Mouse (Mus musculus) MEL (cell line): ENCODE results near the gene 4930404N11Rik. TPM values are rescaled to one million over a fixed set of nuclear protein-coding genes. Genes with fewer than 3 reads are reported as not detected.

Experiments used
- DNase-seq: peaks from one replicate; pipeline ENCODE4 v3.0.0; 2011; ENCODE audit warnings: low read depth, low spot score
- H3K27ac ChIP-seq: 2 replicates; pipeline ENCODE4 v1.5.1; 2012; ENCODE audit warnings: low read depth, mild to moderate bottlenecking, control low read depth, low read length, moderate library complexity; ENCODE audit not compliant: control insufficient read depth
- H3K27me3 ChIP-seq, 2 experiments: fragments of 150-350 bp in 1 of 2; sonication (generic) in 1 of 2; 2 replicates each; pipeline ENCODE4 v1.6.1; 2012; ENCODE audit warnings: low read length in 2 of 2, mild to moderate bottlenecking in 2 of 2, improper control_type of control experiment in 1 of 2, moderate library complexity in 1 of 2; ENCODE audit not compliant: insufficient read depth in 2 of 2, control insufficient read depth in 1 of 2
- H3K36me3 ChIP-seq, 2 experiments: 2 replicates each; pipeline ENCODE4 v1.6.1; 2012 to 2014; ENCODE audit warnings: low read length in 2 of 2, improper control_type of control experiment in 1 of 2, inconsistent platforms in 1 of 2, mild to moderate bottlenecking in 1 of 2; ENCODE audit not compliant: insufficient read depth in 2 of 2, control insufficient read depth in 1 of 2
- H3K4me1 ChIP-seq, 2 experiments: fragments of 150-350 bp in 1 of 2; sonication (generic) in 1 of 2; 2 replicates each; pipeline ENCODE4 v1.6.1; 2012; ENCODE audit warnings: low read length in 2 of 2, improper control_type of control experiment in 1 of 2, mild to moderate bottlenecking in 1 of 2; ENCODE audit not compliant: insufficient read depth in 2 of 2, control insufficient read depth in 1 of 2
- H3K4me3 ChIP-seq, 2 experiments: fragments of 150-350 bp in 1 of 2; sonication (generic) in 1 of 2; 2 replicates each; pipeline ENCODE4 v1.5.1; 2012; ENCODE audit warnings: low read depth in 2 of 2, low read length in 2 of 2, mild to moderate bottlenecking in 2 of 2, moderate library complexity in 2 of 2, control low read depth in 1 of 2, improper control_type of control experiment in 1 of 2; ENCODE audit not compliant: control insufficient read depth in 1 of 2, insufficient read depth in 1 of 2
- H3K79me2 ChIP-seq: 2 replicates; pipeline ENCODE4 v1.6.1; 2012; ENCODE audit warnings: mild to moderate bottlenecking, low read length, moderate library complexity; ENCODE audit not compliant: control insufficient read depth, poor library complexity, insufficient read depth
- H3K9ac ChIP-seq: 2 replicates; pipeline ENCODE4 v1.6.1; 2012; ENCODE audit warnings: low read depth, mild to moderate bottlenecking, control low read depth, low read length, moderate library complexity; ENCODE audit not compliant: control insufficient read depth, poor library complexity, severe bottlenecking
- H3K9me3 ChIP-seq: fragments of 150-350 bp; sonication (generic); replicated peaks from 2 replicates; pipeline ENCODE4 v1.6.1; 2012; ENCODE audit warnings: mild to moderate bottlenecking, low read length, improper control_type of control experiment, moderate library complexity; ENCODE audit not compliant: insufficient read depth
- BHLHE40 ChIP-seq: IDR thresholded peaks from 2 replicates; pipeline ENCODE4 v1.6.1; 2012; ENCODE audit warnings: low read depth, mild to moderate bottlenecking, inconsistent platforms, low read length, improper control_type of control experiment, borderline replicate concordance
- CHD2 ChIP-seq: IDR thresholded peaks from 2 replicates; pipeline ENCODE4 v1.6.1; 2011; ENCODE audit warnings: low read length, improper control_type of control experiment
- EP300 ChIP-seq, 2 experiments: IDR thresholded peaks; 2 replicates each; pipeline ENCODE4 v1.6.1; 2011; ENCODE audit warnings: improper control_type of control experiment in 2 of 2, low read length in 2 of 2, low read depth in 1 of 2, mild to moderate bottlenecking in 1 of 2
- ETS1 ChIP-seq: IDR thresholded peaks from 2 replicates; pipeline ENCODE4 v1.6.1; 2012; ENCODE audit warnings: low read depth, mild to moderate bottlenecking, inconsistent platforms, low read length, improper control_type of control experiment, moderate library complexity
- GABPA ChIP-seq: IDR thresholded peaks from 2 replicates; pipeline ENCODE4 v1.6.1; 2012; ENCODE audit warnings: low read depth, mild to moderate bottlenecking, inconsistent platforms, low read length, improper control_type of control experiment, moderate library complexity
- GATA1 ChIP-seq: IDR thresholded peaks from 2 replicates; pipeline ENCODE4 v1.6.1; 2011; ENCODE audit warnings: low read depth, low read length, improper control_type of control experiment
- KAT2A ChIP-seq: conservative IDR thresholded peaks from 2 replicates; pipeline ENCODE4 v1.6.1; 2012; ENCODE audit warnings: low read depth, low read length, improper control_type of control experiment, inconsistent platforms
- MAZ ChIP-seq: IDR thresholded peaks from 2 replicates; pipeline ENCODE4 v1.6.1; 2012; ENCODE audit warnings: low read depth, mild to moderate bottlenecking, inconsistent platforms, low read length, improper control_type of control experiment
- MEF2A ChIP-seq: IDR thresholded peaks from 2 replicates; pipeline ENCODE4 v1.6.1; 2014; ENCODE audit warnings: low read depth, mild to moderate bottlenecking, inconsistent platforms, low read length, improper control_type of control experiment; ENCODE audit not compliant: poor library complexity, insufficient replicate concordance, severe bottlenecking; ENCODE audit errors: extremely low read depth
- MYB ChIP-seq: IDR thresholded peaks from 2 replicates; pipeline ENCODE4 v1.6.1; 2011; ENCODE audit warnings: mild to moderate bottlenecking, low read depth, low read length, improper control_type of control experiment
- MYC ChIP-seq: IDR thresholded peaks from 2 replicates; pipeline ENCODE4 v1.6.1; 2011; ENCODE audit warnings: low read depth, mild to moderate bottlenecking, low read length, improper control_type of control experiment, moderate library complexity
- POLR2AphosphoS5 ChIP-seq: IDR thresholded peaks from 2 replicates; pipeline ENCODE4 v1.6.1; 2012; ENCODE audit warnings: low read depth, borderline replicate concordance, mild to moderate bottlenecking, inconsistent platforms, low read length, moderate library complexity, mixed read lengths
- RAD21 ChIP-seq: IDR thresholded peaks from 2 replicates; pipeline ENCODE4 v1.6.1; 2011; ENCODE audit warnings: mild to moderate bottlenecking, low read depth, low read length, improper control_type of control experiment
- RCOR1 ChIP-seq: IDR thresholded peaks from 2 replicates; pipeline ENCODE4 v1.6.1; 2012; ENCODE audit warnings: low read depth, mild to moderate bottlenecking, inconsistent platforms, low read length, improper control_type of control experiment
- SMC3 ChIP-seq: IDR thresholded peaks from 2 replicates; pipeline ENCODE4 v1.6.1; 2011; ENCODE audit warnings: low read depth, low read length, improper control_type of control experiment
- TBP ChIP-seq: IDR thresholded peaks from 2 replicates; pipeline ENCODE4 v1.8.0; 2011; ENCODE audit warnings: low read depth, low read length, improper control_type of control experiment
- UBTF ChIP-seq: IDR thresholded peaks from 2 replicates; pipeline ENCODE4 v1.6.1; 2012; ENCODE audit warnings: low read depth, mild to moderate bottlenecking, inconsistent platforms, low read length, improper control_type of control experiment, moderate library complexity, borderline replicate concordance; ENCODE audit not compliant: insufficient read depth
- USF1 ChIP-seq: IDR thresholded peaks from 2 replicates; pipeline ENCODE4 v1.6.1; 2014; ENCODE audit warnings: low read depth, mild to moderate bottlenecking, inconsistent platforms, low read length, improper control_type of control experiment, moderate library complexity
- USF2 ChIP-seq, 2 experiments: IDR thresholded peaks; 2 replicates each; pipeline ENCODE4 v1.6.1; 2011 to 2012; ENCODE audit warnings: improper control_type of control experiment in 2 of 2, low read length in 2 of 2, borderline replicate concordance in 1 of 2, inconsistent platforms in 1 of 2, low read depth in 1 of 2, mild to moderate bottlenecking in 1 of 2; ENCODE audit not compliant: insufficient read depth in 1 of 2
- ZNF384 ChIP-seq: IDR thresholded peaks from 2 replicates; pipeline ENCODE4 v1.6.1; 2012; ENCODE audit warnings: low read depth, mild to moderate bottlenecking, inconsistent platforms, low read length, improper control_type of control experiment
- polyA plus RNA-seq, 2 experiments: library from polyadenylated mRNA; stranded (reverse) in 1 of 2; unstranded in 1 of 2; fragments of >175 nt in 1 of 2; fragments of >200 nt in 1 of 2; gene quantifications; 2 replicates each; pipeline versions ENCODE4 v1.2.1 to v1.2.4; 2012; ENCODE audit warnings: low replicate concordance in 2 of 2, low read depth in 1 of 2; ENCODE audit not compliant: insufficient read length in 2 of 2, insufficient read depth in 1 of 2, missing spikeins in 1 of 2
- total RNA-seq: library from RNA; depleted of rRNA; stranded (reverse); fragments of 300-350 nt; gene quantifications from 2 replicates; pipeline ENCODE4 v1.2.3, GENCODE M21; 2012

Gene 4930404N11Rik
- total and polyA plus RNA-seq, 3 experiments = 3.1 to 12.1 TPM; not detected in 1

- TF ChIP-seq GATA1 = peak; percentile 51; the same call in 1 of the 2 replicates
- no peak for TF ChIP-seq MAZ
- no peak for TF ChIP-seq ETS1
- TF ChIP-seq RCOR1 = peak; percentile 75
- H3K27ac ChIP-seq = peak overlapping the region; percentile 96
- DNase-seq = no peak
Measured at GRCm38 (mm10) chr10:81355533-81355932, 10.1 kb downstream of the 4930404N11Rik start.

DNA sequence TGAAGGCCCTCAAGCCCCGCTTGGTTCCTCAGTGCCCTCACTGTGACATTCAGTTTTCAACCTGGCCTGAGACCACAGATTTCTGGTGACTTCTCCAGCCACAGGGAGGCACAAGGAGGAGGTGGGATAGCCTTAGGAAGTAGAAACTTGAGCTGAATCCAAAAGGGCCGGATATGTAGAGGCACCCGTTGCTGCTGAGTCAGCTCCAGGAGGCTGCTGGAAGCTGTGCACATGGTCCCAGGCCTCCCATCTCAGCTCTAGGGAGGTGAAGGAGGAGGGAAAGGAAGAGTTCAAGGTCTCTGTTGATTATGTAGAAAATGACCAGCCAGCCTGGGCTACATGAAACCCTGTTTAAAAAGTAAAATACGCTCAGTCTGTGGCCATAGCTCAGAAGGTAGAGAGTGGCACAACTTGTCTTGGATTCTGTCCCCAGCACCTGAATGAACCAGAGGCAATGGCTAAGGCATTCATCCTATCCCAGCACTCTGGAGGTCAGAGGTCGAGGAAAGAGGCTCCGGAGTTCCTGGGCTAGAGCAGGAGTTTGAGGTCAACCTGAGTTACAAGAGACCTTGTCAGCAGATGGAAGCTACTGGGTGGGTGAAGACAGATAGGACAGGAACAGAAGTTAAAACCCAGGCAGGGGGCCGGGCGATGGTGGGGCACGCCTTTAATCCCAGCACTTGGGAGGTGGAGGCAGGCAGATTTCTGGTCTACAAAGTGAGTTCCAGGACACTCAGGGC, 10.7 kb downstream of the 4930404N11Rik start:
- H3K4me3 ChIP-seq = no peak overlapping the region
- peaks cover 28% of the 10 kb centered on the region for H3K79me2 ChIP-seq
- H3K27ac ChIP-seq = no peak overlapping the region
- peaks cover 0 to 24% of the 10 kb centered on the region in 2 experiments; a peak in 2 of 4 replicates for H3K36me3 ChIP-seq
- H3K9ac ChIP-seq = no peak overlapping the region
- H3K9me3 ChIP-seq = no peaks in the 10 kb centered on the region
- no peak for DNase-seq
- H3K27me3 ChIP-seq = no peaks in the 10 kb centered on the region
- peaks cover 3 to 33% of the 10 kb centered on the region in 2 experiments; a peak in 3 of 4 replicates for H3K4me1 ChIP-seq
- TF ChIP-seq MYC (no peak), ZNF384 (no peak), MAZ (no peak), MYB (no peak), GATA1 (no peak), USF1 (no peak)

More at GRCm38 (mm10) chr10:81355533-81355932, 10.1 kb downstream of the 4930404N11Rik start:
- Histone ChIP-seq H3K27me3 (no peaks in the 10 kb centered on the region), H3K4me1 (peaks cover 3 to 33% of the 10 kb centered on the region in 2 experiments; a peak in 3 of 4 replicates), H3K36me3 (peaks cover 0 to 24% of the 10 kb centered on the region in 2 experiments; a peak in 3 of 4 replicates), H3K9ac (no peak overlapping the region; the same call in 1 of the 2 replicates), H3K9me3 (no peaks in the 10 kb centered on the region), H3K79me2 (peaks cover 27% of the 10 kb centered on the region), H3K4me3 (no peak overlapping the region)

DNA sequence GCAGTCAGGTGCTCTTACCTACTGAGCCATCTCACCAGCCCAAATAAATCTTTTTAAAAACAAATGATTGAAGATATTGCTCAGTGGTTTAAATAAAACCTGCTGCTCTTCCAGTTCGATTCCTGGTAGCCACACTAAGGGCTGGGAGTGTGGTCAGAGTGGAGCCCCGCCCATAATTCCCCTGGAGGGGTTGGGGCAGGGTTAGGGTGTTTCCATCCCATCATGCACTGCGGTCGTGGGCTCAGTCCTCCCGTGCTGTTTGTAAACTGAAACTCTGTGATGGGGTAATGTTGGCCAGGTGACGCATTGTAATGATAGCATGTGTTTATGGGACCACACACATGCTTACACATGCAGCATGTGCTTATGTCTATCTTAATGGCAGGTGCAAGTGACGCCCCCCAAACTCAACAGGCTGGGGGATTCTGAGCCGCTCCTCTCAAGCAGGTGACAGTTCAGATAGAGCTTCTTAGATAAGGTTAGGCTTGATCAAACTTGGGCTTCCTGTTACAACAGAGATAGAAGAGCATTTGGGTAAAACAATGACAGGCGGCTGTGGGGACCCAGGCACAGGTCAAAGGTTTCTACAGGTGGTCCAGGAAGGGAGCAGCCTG, 13.8 kb downstream of the 4930404N11Rik start:
- H3K9ac ChIP-seq = peak overlapping the region; percentile 82
- H3K36me3 ChIP-seq = peaks cover 0 to 21% of the 10 kb centered on the region in 2 experiments; a peak in 2 of 4 replicates
- no peaks in the 10 kb centered on the region for H3K27me3 ChIP-seq
- H3K27ac ChIP-seq = peak overlapping the region; percentile 86
- peak; percentile 95 for DNase-seq
- H3K9me3 ChIP-seq = no peaks in the 10 kb centered on the region
- H3K4me3 ChIP-seq = peak overlapping the region; percentile 62 to 77
- peaks cover 4% of the 10 kb centered on the region; the same call in 1 of the 2 replicates for H3K79me2 ChIP-seq
- H3K4me1 ChIP-seq = peaks cover 8 to 23% of the 10 kb centered on the region in 2 experiments; a peak in 3 of 4 replicates
- TF ChIP-seq ETS1 (0 out of 2 replicates have a peak, but pooled peaks have one; percentile 75), RAD21 (no peak), MYC (peak; percentile 84), SMC3 (no peak), CHD2 (no peak), USF1 (peak; percentile 39; the same call in 1 of the 2 replicates), USF2 (IDR thresholded peaks at IDR 0.05; ENCODE audit: borderline replicate concordance in 1 of 2, insufficient read depth in 1 of 2, low read depth in 1 of 2, low read length in 2 of 2) (no peak), ZNF384 (no peak), BHLHE40 (peak; percentile 74; the same call in 1 of the 2 replicates), POLR2AphosphoS5 (no peak), MEF2A (no peak), GABPA (no peak), UBTF (no peak), EP300 (IDR thresholded peaks at IDR 0.05; ENCODE audit: low read depth in 1 of 2, low read length in 2 of 2) (peak; percentile 76 to 82), TBP (peak; percentile 94), KAT2A (peak; percentile 33; the same call in 1 of the 2 replicates)
